Mouse (Mus musculus) forebrain, postnatal 0 days (tissue): ENCODE results near the gene Mpzl1. TPM values are rescaled to one million over a fixed set of nuclear protein-coding genes. Genes with fewer than 3 reads are reported as not detected.

Source experiments
- ATAC-seq: fragments of 200-750 bp; cut with Nextera tagmentation; 2 replicates; pipeline ENCODE4 v1.8.0; 2017; ENCODE audit warnings: mild to moderate bottlenecking, moderate library complexity
- DNase-seq: peaks from one replicate; pipeline ENCODE4 v3.0.0-alpha.2; 2015
- H3K27ac ChIP-seq: fragments of 300-500 bp; sonication (generic); 2 replicates; pipeline ENCODE4 v1.5.1; 2014; ENCODE audit warnings: low read depth, mild to moderate bottlenecking, antibody characterized with exemption, low read length, moderate library complexity, mixed read lengths
- H3K27me3 ChIP-seq: fragments of 300-500 bp; sonication (generic); 2 replicates; pipeline ENCODE4 v1.6.1; 2014; ENCODE audit warnings: mild to moderate bottlenecking, low read length, mixed read lengths; ENCODE audit not compliant: insufficient read depth
- H3K36me3 ChIP-seq: fragments of 300-500 bp; sonication (generic); 2 replicates; pipeline ENCODE4 v1.6.1; 2014; ENCODE audit warnings: mild to moderate bottlenecking, moderate library complexity; ENCODE audit not compliant: insufficient read depth
- H3K4me1 ChIP-seq: fragments of 300-500 bp; sonication (generic); 2 replicates; pipeline ENCODE4 v1.6.1; 2014; ENCODE audit warnings: antibody characterized with exemption; ENCODE audit not compliant: insufficient read depth
- H3K4me2 ChIP-seq: fragments of 300-500 bp; sonication (generic); 2 replicates; pipeline ENCODE4 v1.6.1; 2014; ENCODE audit warnings: low read depth, mild to moderate bottlenecking, moderate library complexity
- H3K4me3 ChIP-seq: fragments of 300-500 bp; sonication (generic); 2 replicates; pipeline ENCODE4 v1.5.1; 2014; ENCODE audit warnings: low read depth, low read length, mixed read lengths
- H3K9ac ChIP-seq: fragments of 300-500 bp; sonication (generic); 2 replicates; pipeline ENCODE4 v1.6.1; 2014; ENCODE audit warnings: mild to moderate bottlenecking
- H3K9me3 ChIP-seq: fragments of 300-500 bp; sonication (generic); 2 replicates; pipeline ENCODE4 v1.6.1; 2016; ENCODE audit warnings: low read length
- CTCF ChIP-seq: sonication (generic); IDR thresholded peaks from 2 replicates; pipeline ENCODE4 v1.5.1; 2016; ENCODE audit warnings: antibody characterized with exemption, control low read depth, low read depth
- WGBS: fragments of 180-500 bp; shearing (Covaris S2); extraction: QIAGEN DNeasy Blood & Tissue Kit; methylation state at CpG from one replicate; pipeline ENCODE4 v1.1.7; 2014; 5-methylcytosine and 5-hydroxymethylcytosine counted together
- polyA plus RNA-seq: library from polyadenylated mRNA; unstranded; fragments of >200 nt; fragmentation: Nextera tagmentation; extraction: Ambion mirVana; gene quantifications from 2 replicates; pipeline ENCODE4 v1.2.1, GENCODE M21; 2015
- total RNA-seq: library from RNA; depleted of rRNA; stranded (reverse); fragments of >200 nt; gene quantifications from 2 replicates; pipeline ENCODE4 v1.2.3, GENCODE M21; 2014

The Mpzl1 gene
- total and polyA plus RNA-seq, 2 experiments from 2014 or later: 23.9 to 127 TPM

DNA sequence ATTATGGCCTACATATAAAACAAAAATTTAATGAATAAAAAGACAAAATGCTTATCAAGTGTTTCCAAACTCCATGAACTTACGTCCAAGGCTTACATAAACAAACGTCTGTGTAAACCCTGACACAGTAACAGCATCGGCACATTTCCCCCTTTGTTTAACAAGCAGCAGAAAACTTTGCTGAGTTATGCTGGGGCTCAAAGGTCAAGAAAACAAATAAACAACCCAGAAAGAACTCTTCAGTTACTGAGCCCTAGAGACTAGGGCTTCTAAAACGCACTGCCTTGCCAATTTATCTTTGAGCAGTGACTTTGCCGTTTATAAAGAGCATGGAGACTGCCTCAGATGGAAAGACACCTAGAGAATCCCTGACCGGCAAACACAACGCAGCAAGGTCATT is 17.7 kb downstream of the Mpzl1 start:
- Histone ChIP-seq H3K4me3 (no peak overlapping the region), H3K27ac (peak overlapping the region; percentile 62; the same call in 1 of the 2 replicates), H3K4me2 (no peak overlapping the region), H3K9ac (0 out of 2 replicates have a peak overlapping the region, but pooled peaks have one; percentile 6), H3K27me3 (no peaks in the 10 kb centered on the region), H3K4me1 (no peaks in the 10 kb centered on the region), H3K9me3 (peaks cover 8% of the 10 kb centered on the region; the same call in 1 of the 2 replicates), H3K36me3 (peaks cover 4% of the 10 kb centered on the region; the same call in 1 of the 2 replicates)
- DNase-seq (no peak), ATAC-seq (no peak)
- no peak for TF ChIP-seq CTCF
- 60% methylated on average over 7 of the region's 7 CpGs for WGBS

DNA sequence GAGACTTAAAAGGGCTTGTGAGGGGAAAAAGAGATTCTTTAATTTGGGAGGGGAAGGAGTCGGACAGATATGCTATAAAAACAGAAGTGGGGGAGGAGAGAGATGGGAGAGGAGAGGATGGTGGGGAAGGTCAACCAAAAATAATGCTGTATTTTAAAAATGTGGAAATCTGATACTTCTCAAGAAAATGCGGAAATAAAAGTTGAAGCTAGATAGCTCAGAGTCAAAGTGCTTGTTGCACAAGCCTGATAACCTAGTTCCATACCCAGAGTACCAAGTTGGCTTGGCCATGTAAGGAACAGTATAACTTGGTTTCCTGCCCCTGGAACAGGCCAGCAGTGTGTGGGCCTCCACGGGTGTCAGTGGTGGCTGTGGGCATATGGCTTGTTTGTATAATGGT is 19.5 kb downstream of the Mpzl1 start:
- Histone ChIP-seq H3K4me3 (no peak overlapping the region), H3K4me1 (no peaks in the 10 kb centered on the region; the same call in 1 of the 2 replicates), H3K4me2 (no peak overlapping the region), H3K36me3 (peaks cover 4% of the 10 kb centered on the region; the same call in 1 of the 2 replicates), H3K27ac (no peak overlapping the region), H3K9me3 (peaks cover 8% of the 10 kb centered on the region; the same call in 1 of the 2 replicates), H3K27me3 (no peaks in the 10 kb centered on the region), H3K9ac (no peak overlapping the region)
- no peak for TF ChIP-seq CTCF
- ATAC-seq (no peak), DNase-seq (no peak)
- 95% methylated on average over 3 of the region's 3 CpGs for WGBS

- no peak overlapping the region for H3K9ac ChIP-seq
- no peaks in the 10 kb centered on the region; the same call in 1 of the 2 replicates for H3K4me1 ChIP-seq
- no peak for DNase-seq
- 75% methylated on average over 4 of the region's 4 CpGs for WGBS
- no peak overlapping the region for H3K4me3 ChIP-seq
- no peaks in the 10 kb centered on the region for H3K27me3 ChIP-seq
- H3K9me3 ChIP-seq: peaks cover 8% of the 10 kb centered on the region; the same call in 1 of the 2 replicates
- TF ChIP-seq CTCF: no peak
- no peak for ATAC-seq
- no peak overlapping the region for H3K4me2 ChIP-seq
- H3K36me3 ChIP-seq: peaks cover 4% of the 10 kb centered on the region; the same call in 1 of the 2 replicates
- no peak overlapping the region for H3K27ac ChIP-seq
These were observed 20.4 kb downstream of the Mpzl1 start for GRCm38 (mm10) chr1:165613926-165614325.

DNA sequence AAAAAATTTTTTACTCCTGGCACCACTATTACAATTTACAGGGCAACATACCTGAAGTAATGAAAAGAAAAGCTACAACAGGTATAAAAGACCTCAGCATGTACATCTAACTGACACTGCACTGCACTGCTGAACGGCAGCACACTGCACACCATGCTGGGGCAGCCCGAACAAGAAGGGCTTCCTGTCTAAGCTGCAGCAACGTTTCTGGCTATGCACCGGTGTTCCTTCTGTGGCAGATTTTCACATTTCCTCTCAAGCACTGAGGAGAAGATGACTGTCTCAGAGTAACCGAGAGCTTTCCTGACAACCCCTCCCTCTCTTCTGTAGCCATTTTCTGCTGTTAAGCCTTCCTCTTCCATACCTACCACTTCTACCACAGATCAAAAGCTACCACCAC is 21.6 kb downstream of the Mpzl1 start:
- 65% methylated on average over 5 of the region's 5 CpGs for WGBS
- ATAC-seq (no peak), DNase-seq (no peak)
- Histone ChIP-seq H3K4me2 (no peak overlapping the region), H3K36me3 (peaks cover 6% of the 10 kb centered on the region; the same call in 1 of the 2 replicates), H3K9ac (no peak overlapping the region), H3K4me1 (no peaks in the 10 kb centered on the region; the same call in 1 of the 2 replicates), H3K27ac (no peak overlapping the region), H3K27me3 (no peaks in the 10 kb centered on the region), H3K4me3 (no peak overlapping the region), H3K9me3 (peaks cover 8% of the 10 kb centered on the region; the same call in 1 of the 2 replicates)
- TF ChIP-seq CTCF: no peak

DNA sequence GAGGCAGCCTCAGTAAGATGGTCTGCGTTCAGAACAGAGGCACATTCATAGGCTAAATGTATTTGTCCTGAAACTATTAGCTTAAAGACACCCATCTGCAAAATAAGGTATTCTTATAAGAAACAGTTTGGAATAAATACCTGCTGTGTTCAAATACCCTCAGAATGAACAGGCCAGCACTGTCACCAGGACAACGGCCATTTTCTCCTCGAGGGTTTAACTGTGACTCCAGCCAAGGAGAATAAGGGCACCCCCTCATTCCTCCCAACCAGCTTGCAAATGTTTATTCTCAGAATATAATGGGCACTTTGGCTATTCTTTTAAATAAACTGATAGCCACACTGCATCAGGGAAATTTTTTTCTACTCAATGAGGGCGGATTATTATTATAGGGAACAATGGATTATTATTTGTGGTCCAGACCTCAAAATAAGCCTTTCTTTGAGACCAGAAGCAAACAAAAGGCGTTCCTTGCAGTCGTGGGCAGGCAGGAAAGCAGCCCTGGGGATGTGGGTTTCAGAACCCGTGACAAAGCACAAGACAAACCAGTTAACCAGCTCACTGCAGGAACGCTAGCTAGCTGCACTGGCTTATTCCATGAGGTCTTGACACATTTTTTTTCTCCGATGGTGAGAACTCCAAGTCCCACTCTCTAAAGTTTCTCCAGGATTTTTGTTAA is 23.9 kb downstream of the Mpzl1 start:
- DNase-seq (peak; percentile 16), ATAC-seq (peak; percentile 64)
- no peak for TF ChIP-seq CTCF
- no peaks in the 10 kb centered on the region for H3K27me3 ChIP-seq
- peaks cover 6% of the 10 kb centered on the region; the same call in 1 of the 2 replicates for H3K36me3 ChIP-seq
- no peak overlapping the region for H3K4me3 ChIP-seq
- peaks cover 6% of the 10 kb centered on the region; the same call in 1 of the 2 replicates for H3K9me3 ChIP-seq
- 9% methylated on average over 9 of the region's 9 CpGs for WGBS
- no peak overlapping the region for H3K4me2 ChIP-seq
- no peak overlapping the region for H3K9ac ChIP-seq
- peak overlapping the region; percentile 35; the same call in 1 of the 2 replicates for H3K27ac ChIP-seq
- H3K4me1 ChIP-seq: no peaks in the 10 kb centered on the region; the same call in 1 of the 2 replicates

DNA sequence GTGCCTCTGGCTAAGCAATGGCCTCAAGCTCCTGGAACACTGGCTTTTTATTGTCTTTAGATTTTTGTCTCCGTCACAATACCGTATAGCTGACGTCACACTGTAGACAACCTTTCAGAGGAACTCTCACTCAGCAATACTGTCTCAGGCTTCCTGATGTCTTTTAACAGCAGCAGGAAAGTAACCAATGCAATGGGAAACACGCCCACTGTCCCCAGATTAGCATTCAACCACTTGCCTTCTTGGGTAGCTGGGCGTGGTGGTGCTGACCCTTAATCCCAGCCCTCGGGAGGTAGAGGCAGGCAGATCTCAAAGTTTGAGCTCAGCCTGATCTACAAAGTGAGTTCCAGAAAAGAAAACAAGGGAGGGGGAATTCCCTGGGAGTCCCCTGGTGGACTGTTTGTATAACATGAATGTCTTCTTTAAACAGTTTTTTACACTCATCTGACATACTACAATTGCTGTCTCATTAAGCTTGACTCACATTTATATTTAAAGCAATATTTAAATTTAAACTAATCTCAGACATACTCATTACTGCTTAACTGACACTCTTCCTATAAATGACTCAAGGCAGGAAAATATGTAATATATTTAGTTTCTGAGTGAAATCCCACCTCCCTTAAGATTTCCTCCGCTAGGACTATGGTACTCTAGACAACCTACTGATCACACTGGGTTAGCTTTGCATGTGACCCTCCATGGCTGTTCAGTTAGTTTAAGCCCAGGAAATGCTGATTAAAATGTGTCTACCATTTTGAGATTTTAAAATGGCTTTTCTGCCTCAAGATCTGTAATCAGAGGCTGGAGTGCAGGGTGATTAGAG is 24.6 kb downstream of the Mpzl1 start:
- 0 out of 2 replicates have a peak, but pooled peaks have one; percentile 23 for ATAC-seq
- Histone ChIP-seq H3K4me1 (no peaks in the 10 kb centered on the region; the same call in 1 of the 2 replicates), H3K4me2 (no peak overlapping the region), H3K9me3 (no peaks in the 10 kb centered on the region), H3K36me3 (0 out of 2 replicates have a peak, but pooled peaks cover 7% of the 10 kb centered on the region), H3K27me3 (no peaks in the 10 kb centered on the region), H3K4me3 (no peak overlapping the region), H3K27ac (peak overlapping the region; percentile 35; the same call in 1 of the 2 replicates), H3K9ac (no peak overlapping the region)
- no peak for DNase-seq
- 43% methylated on average over 7 of the region's 7 CpGs for WGBS
- TF ChIP-seq CTCF: peak; percentile 13; the same call in 1 of the 2 replicates
